Mouse (Mus musculus) cerebellum, adult 9-10 months (tissue): ENCODE data around the gene Ssu2.

Experiments used
- DNase-seq: peaks from one replicate; pipeline ENCODE4 v3.0.0; 2022

The Ssu2 gene

GRCm38 (mm10) chr6:112339016-112339415 is 48.8 kb downstream of the Ssu2 start:
- no peak for DNase-seq

GRCm38 (mm10) chr6:112337667-112338066 is 50.2 kb downstream of the Ssu2 start:
- no peak for DNase-seq

- DNase-seq, result no peak
Measured at GRCm38 (mm10) chr6:112333930-112334329, 53.9 kb downstream of the Ssu2 start.

GRCm38 (mm10) chr6:112331223-112331598 is 56.6 kb downstream of the Ssu2 start:
- no peak for DNase-seq

- no peak for DNase-seq
Measured at GRCm38 (mm10) chr6:112330520-112331222, 57.2 kb downstream of the Ssu2 start.

GRCm38 (mm10) chr6:112327793-112328192 is 60.0 kb downstream of the Ssu2 start:
- DNase-seq, result no peak

GRCm38 (mm10) chr6:112325213-112325612 is 62.6 kb downstream of the Ssu2 start:
- DNase-seq, result no peak

- no peak for DNase-seq
Measured at GRCm38 (mm10) chr6:112322916-112323315, 64.9 kb downstream of the Ssu2 start.

- DNase-seq, result no peak
Measured at GRCm38 (mm10) chr6:112320679-112321078, 67.1 kb downstream of the Ssu2 start.

- no peak for DNase-seq
Measured at GRCm38 (mm10) chr6:112319449-112319848, 68.4 kb downstream of the Ssu2 start.

- no peak for DNase-seq
Measured at GRCm38 (mm10) chr6:112311385-112311784, 76.4 kb downstream of the Ssu2 start.

GRCm38 (mm10) chr6:112309330-112309938 is 78.4 kb downstream of the Ssu2 start:
- no peak for DNase-seq
